Comparison of ENCODE assay signal across 27 mouse cellular contexts in the genomic region with DNA sequence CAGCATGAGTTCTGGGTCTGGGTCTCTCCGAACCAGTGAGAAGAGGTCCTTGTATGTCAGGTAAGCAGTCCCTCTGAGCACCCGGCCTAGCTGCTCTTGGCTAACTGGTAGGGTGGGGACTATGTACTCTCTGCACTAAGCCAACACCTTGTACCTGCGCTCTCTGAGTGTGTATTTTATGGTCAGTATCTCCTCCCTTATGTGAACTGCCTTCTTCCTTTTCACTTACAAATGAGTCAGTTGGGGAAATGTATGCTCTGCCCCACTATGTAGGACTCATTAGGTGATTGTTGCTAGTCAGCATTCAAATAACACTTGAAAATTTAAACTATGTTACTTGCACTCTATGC. TPM values are rescaled to one million over a fixed set of nuclear protein-coding genes. Genes with fewer than 3 reads are reported as not detected.
DNase-seq lines count a peak whose midpoint lies in the region; ATAC-seq and TF ChIP-seq lines count a peak whose summit lies in the region.
"Had no signal": no experiment of that assay in that cellular context is flagged by ENCODE, and none has a peak within 500 bp of the region (broad histone marks: within the 10 kb centered on the region; RNA-seq: fewer than 3 reads in every experiment).

No protein-coding gene starts in this region.

- H3K4me2 ChIP-seq in hindbrain, embryonic 16.5 days (ENCODE audit: low read length) = no peak overlapping the region
- H3K4me2 ChIP-seq in hindbrain, postnatal 0 days (ENCODE audit: low read depth, low read length) = no peak overlapping the region
- H3K4me2 ChIP-seq in stomach, embryonic 16.5 days (ENCODE audit: low read depth, low read length) = no peak overlapping the region
- no peak overlapping the region for H3K4me2 ChIP-seq in midbrain, embryonic 14.5 days (ENCODE audit: low read length)
- H3K4me2 ChIP-seq: embryonic facial prominence, embryonic 12.5 days; forebrain, embryonic 15.5 days; heart, embryonic 11.5 days; hindbrain, embryonic 14.5 days; limb, embryonic 13.5 days; liver, embryonic 12.5 days; midbrain, embryonic 11.5 days; neural tube, embryonic 12.5 days had no signal

- no peak for DNase-seq in hindbrain, postnatal 0 days (ENCODE audit: low spot score)
- peak; percentile 17 for DNase-seq in lung, postnatal 36 days
- DNase-seq in lung, postnatal 10 days = no peak
- DNase-seq in layer of hippocampus, adult 8-10 months (ENCODE audit: low spot score in 2 of 2) = no peak
- DNase-seq in midbrain, embryonic 14.5 days = no peak
- DNase-seq: adrenal gland, adult 8-10 months; embryo, embryonic 11 days; gastrocnemius, adult 2 months; gastrocnemius, postnatal 36 days; heart, adult 18-20 months; kidney, adult 11 months; kidney, postnatal 14 days; right cerebral cortex, postnatal 4 days; thymus, postnatal 14 days had no signal

- H3K36me3 ChIP-seq in hindbrain, embryonic 16.5 days (ENCODE audit: control insufficient read depth, insufficient read depth, low read length) = no peaks in the 10 kb centered on the region
- H3K36me3 ChIP-seq in hindbrain, postnatal 0 days (ENCODE audit: insufficient read depth, low read length) = no peaks in the 10 kb centered on the region
- no peaks in the 10 kb centered on the region for H3K36me3 ChIP-seq in stomach, embryonic 16.5 days (ENCODE audit: control insufficient read depth, insufficient read depth, low read length)
- peaks cover 15% of the 10 kb centered on the region for H3K36me3 ChIP-seq in midbrain, embryonic 14.5 days (ENCODE audit: control insufficient read depth, insufficient read depth, low read length)
- H3K36me3 ChIP-seq: G1E; liver, embryonic 12.5 days; neural tube, embryonic 12.5 days had no signal

- no peaks in the 10 kb centered on the region for H3K27me3 ChIP-seq in hindbrain, embryonic 16.5 days (replicated peaks; ENCODE audit: control insufficient read depth, insufficient read depth, low read length)
- no peaks in the 10 kb centered on the region; the same call in 1 of the 2 replicates for H3K27me3 ChIP-seq in hindbrain, postnatal 0 days (ENCODE audit: insufficient read depth, low read length)
- no peaks in the 10 kb centered on the region; the same call in 1 of the 2 replicates for H3K27me3 ChIP-seq in stomach, embryonic 16.5 days (ENCODE audit: control insufficient read depth, insufficient read depth, low read length)
- no peaks in the 10 kb centered on the region for H3K27me3 ChIP-seq in midbrain, embryonic 14.5 days (ENCODE audit: control insufficient read depth, insufficient read depth, low read length)
- H3K27me3 ChIP-seq: embryonic facial prominence, embryonic 12.5 days; forebrain, embryonic 15.5 days; neural tube, embryonic 12.5 days had no signal

- H3K4me1 ChIP-seq in hindbrain, embryonic 16.5 days (ENCODE audit: control insufficient read depth, insufficient read depth, low read depth, low read length) = no peaks in the 10 kb centered on the region
- no peaks in the 10 kb centered on the region for H3K4me1 ChIP-seq in hindbrain, postnatal 0 days (ENCODE audit: insufficient read depth, low read length)
- peaks cover 12% of the 10 kb centered on the region; the same call in 1 of the 2 replicates for H3K4me1 ChIP-seq in stomach, embryonic 16.5 days (ENCODE audit: control insufficient read depth, insufficient read depth, low read length)
- no peaks in the 10 kb centered on the region for H3K4me1 ChIP-seq in midbrain, embryonic 14.5 days (ENCODE audit: control insufficient read depth, insufficient read depth, low read length)
- H3K4me1 ChIP-seq: embryonic facial prominence, embryonic 12.5 days; limb, embryonic 13.5 days; liver, embryonic 12.5 days had no signal

- peak overlapping the region; percentile 5; the same call in 1 of the 2 replicates for H3K27ac ChIP-seq in hindbrain, embryonic 16.5 days (ENCODE audit: low read depth, low read length)
- H3K27ac ChIP-seq in hindbrain, postnatal 0 days = no peak overlapping the region
- H3K27ac ChIP-seq in stomach, embryonic 16.5 days (ENCODE audit: low read length) = peak overlapping the region; percentile 52; the same call in 1 of the 2 replicates
- H3K27ac ChIP-seq in midbrain, embryonic 14.5 days (replicated peaks; ENCODE audit: low read depth, low read length) = no peak overlapping the region
- H3K27ac ChIP-seq: embryonic facial prominence, embryonic 12.5 days; forebrain, embryonic 15.5 days; gastrocnemius, adult 2 months; hindbrain, embryonic 14.5 days; limb, embryonic 13.5 days; liver, embryonic 12.5 days; neural tube, embryonic 12.5 days had no signal

- H3K9me3 ChIP-seq in hindbrain, embryonic 16.5 days (ENCODE audit: control insufficient read depth, low read length) = no peaks in the 10 kb centered on the region
- H3K9me3 ChIP-seq in hindbrain, postnatal 0 days (ENCODE audit: low read length) = no peaks in the 10 kb centered on the region
- no peaks in the 10 kb centered on the region for H3K9me3 ChIP-seq in stomach, embryonic 16.5 days (replicated peaks; ENCODE audit: control insufficient read depth, low read length)
- no peaks in the 10 kb centered on the region for H3K9me3 ChIP-seq in midbrain, embryonic 14.5 days (ENCODE audit: control insufficient read depth, low read length)
- H3K9me3 ChIP-seq: embryonic facial prominence, embryonic 12.5 days; forebrain, embryonic 15.5 days; G1E; limb, embryonic 13.5 days; liver, embryonic 12.5 days; neural tube, embryonic 12.5 days had no signal

- H3K4me3 ChIP-seq in hindbrain, embryonic 16.5 days (ENCODE audit: low read length) = no peak overlapping the region
- H3K4me3 ChIP-seq in hindbrain, postnatal 0 days (ENCODE audit: low read length) = no peak overlapping the region
- H3K4me3 ChIP-seq in stomach, embryonic 16.5 days (replicated peaks; ENCODE audit: low read length) = no peak overlapping the region
- H3K4me3 ChIP-seq in midbrain, embryonic 14.5 days (replicated peaks; ENCODE audit: low read depth, low read length) = no peak overlapping the region
- H3K4me3 ChIP-seq: embryonic facial prominence, embryonic 12.5 days; forebrain, embryonic 15.5 days; gastrocnemius, adult 2 months; left cerebral cortex, adult 2 months; limb, embryonic 13.5 days; liver, embryonic 12.5 days; myocyte; neural tube, embryonic 12.5 days had no signal

- no peak for TF ChIP-seq CTCF in hindbrain, postnatal 0 days (IDR thresholded peaks at IDR 0.05; ENCODE audit: low read depth)

- no peak overlapping the region for H3K9ac ChIP-seq in hindbrain, embryonic 16.5 days (ENCODE audit: low read depth, low read length)
- H3K9ac ChIP-seq in hindbrain, postnatal 0 days (replicated peaks; ENCODE audit: low read length) = no peak overlapping the region
- no peak overlapping the region for H3K9ac ChIP-seq in stomach, embryonic 16.5 days (ENCODE audit: low read length)
- no peak overlapping the region for H3K9ac ChIP-seq in midbrain, embryonic 14.5 days (replicated peaks; ENCODE audit: low read length)
- H3K9ac ChIP-seq: embryonic facial prominence, embryonic 12.5 days; forebrain, embryonic 15.5 days; hindbrain, embryonic 14.5 days; limb, embryonic 13.5 days; liver, embryonic 12.5 days; neural tube, embryonic 12.5 days had no signal

- ATAC-seq in hindbrain, embryonic 16.5 days = no peak
- ATAC-seq in hindbrain, postnatal 0 days = no peak
- ATAC-seq in stomach, embryonic 16.5 days (ENCODE audit: insufficient read depth, low FRiP score) = peak; percentile 70; the same call in 1 of the 2 replicates
- no peak for ATAC-seq in midbrain, embryonic 14.5 days (ENCODE audit: low FRiP score, low TSS enrichment)
- ATAC-seq: forebrain, embryonic 15.5 days; liver, embryonic 12.5 days had no signal

- 91% methylated on average over 3 of the region's 3 CpGs for WGBS in hindbrain, embryonic 16.5 days
- WGBS in hindbrain, postnatal 0 days = 83% methylated on average over 3 of the region's 3 CpGs
- 59% methylated on average over 3 of the region's 3 CpGs for WGBS in stomach, embryonic 16.5 days
- WGBS in midbrain, embryonic 14.5 days = 91% methylated on average over 3 of the region's 3 CpGs

RNA-seq across cellular contexts. Expression of gene Dlg3, which starts 29.2 kb away (rescaled TPM):
- polyA plus RNA-seq in hindbrain, embryonic 16.5 days (2015; fragmentation: Nextera tagmentation; extraction: Ambion mirVana) = 10.1 and 12.0 TPM in 2 replicates
- 35.5 and 39.9 TPM in 2 replicates for total RNA-seq in hindbrain, postnatal 0 days (2014; rRNA removed)
- polyA plus RNA-seq in hindbrain, postnatal 0 days (2015; fragmentation: Nextera tagmentation; extraction: Ambion mirVana) = 2.9 and 3.7 TPM in 2 replicates
- 8.6 and 9.7 TPM in 2 replicates for polyA plus RNA-seq in stomach, embryonic 16.5 days (2015; fragmentation: Nextera tagmentation; extraction: Ambion mirVana)
- total RNA-seq in layer of hippocampus, adult 8-10 months (2022) = 100 to 1,000 TPM; 131 to 148 (median 136) TPM
- polyA plus RNA-seq in midbrain, embryonic 14.5 days (2014; fragmentation: Nextera tagmentation; extraction: Ambion mirVana) = 13.0 and 14.8 TPM in 2 replicates
- polyA plus RNA-seq: G1E had no signal

Comparison
In these comparisons a context has a peak if more than half of its experiments do, and no peak if none do; other contexts are left out.
1. H3K27ac ChIP-seq: peak in hindbrain, embryonic 16.5 days (single experiment) and stomach, embryonic 16.5 days (single experiment); none in hindbrain, postnatal 0 days (single experiment) and midbrain, embryonic 14.5 days (single experiment).